1 mouse cellular context compared by ENCODE assay signal in the genomic region with DNA sequence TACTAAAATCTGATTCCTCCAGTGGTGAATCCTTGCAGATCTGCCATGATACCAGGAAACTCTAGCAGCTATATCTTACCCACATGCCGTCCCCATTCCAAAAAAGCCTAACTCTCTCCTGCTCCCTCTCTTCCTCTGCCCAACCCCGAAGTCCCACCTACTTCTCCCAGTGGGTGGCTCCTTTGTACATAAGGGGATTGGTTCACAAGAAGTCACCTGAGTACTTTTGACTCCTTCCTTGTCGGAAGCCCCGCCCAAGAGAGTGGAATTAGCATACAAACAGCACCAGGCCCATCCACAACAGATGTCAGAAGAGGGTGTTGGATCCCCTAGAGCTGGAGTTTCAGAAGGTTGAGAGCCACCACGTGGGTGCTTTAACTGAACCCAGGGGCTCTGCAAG.
TF ChIP-seq lines count a peak whose summit lies in the region.

No protein-coding gene starts in this region.

TF ChIP-seq in CH12.LX, 34 proteins besides CTCF, POLR2A, EP300 and RAD21 (continued from another document):
- TF ChIP-seq BHLHE40 (IDR thresholded peaks at IDR 0.05; ENCODE audit: low read depth, low read length) (no peak), KAT2A (IDR thresholded peaks at IDR 0.05; ENCODE audit: insufficient replicate concordance, low read length) (no peak), NELFE (IDR thresholded peaks at IDR 0.05; ENCODE audit: low read depth, low read length) (no peak), MAX (IDR thresholded peaks at IDR 0.05; ENCODE audit: low read length) (no peak), ZC3H11A (IDR thresholded peaks at IDR 0.05; ENCODE audit: low read depth, low read length) (no peak), JUND (conservative IDR thresholded peaks at IDR 0.05; ENCODE audit: low read depth, low read length) (no peak), UBTF (IDR thresholded peaks at IDR 0.05; ENCODE audit: low read depth, low read length) (no peak), RCOR1 (conservative IDR thresholded peaks at IDR 0.05; ENCODE audit: low read depth, low read length) (no peak), GABPA (IDR thresholded peaks at IDR 0.05; ENCODE audit: insufficient replicate concordance, low read depth, low read length) (no peak), ELF1 (IDR thresholded peaks at IDR 0.05; ENCODE audit: low read depth, low read length) (no peak)
